Mouse (Mus musculus) cerebellum, adult 2 months (tissue): ENCODE results near the gene Enpp4. TPM values are rescaled to one million over a fixed set of nuclear protein-coding genes. Genes with fewer than 3 reads are reported as not detected.

Source experiments
- DNase-seq, 2 experiments: peaks; one replicate each; pipeline ENCODE4 v3.0.0; 2021
- H3K27ac ChIP-seq: fragments of 200-500 bp; 2 replicates; pipeline ENCODE4 v1.5.1; 2012; ENCODE audit warnings: low read length, control low read depth, inconsistent platforms; ENCODE audit not compliant: insufficient read depth
- H3K27me3 ChIP-seq: fragments of 200-500 bp; 2 replicates; pipeline ENCODE4 v1.6.1; 2012; ENCODE audit warnings: inconsistent platforms, mild to moderate bottlenecking, low read length, moderate library complexity; ENCODE audit not compliant: control insufficient read depth, insufficient read depth
- H3K4me1 ChIP-seq: fragments of 200-500 bp; 2 replicates; pipeline ENCODE4 v1.6.1; 2011; ENCODE audit warnings: low read length; ENCODE audit not compliant: control insufficient read depth, insufficient read depth
- H3K4me3 ChIP-seq: fragments of 200-500 bp; replicated peaks from 2 replicates; pipeline ENCODE3; 2011; ENCODE audit warnings: mild to moderate bottlenecking, low read depth, low read length, control low read depth; ENCODE audit not compliant: insufficient read depth
- CTCF ChIP-seq: fragments of 200-500 bp; IDR thresholded peaks from 2 replicates; pipeline ENCODE4 v1.5.1; 2011; ENCODE audit warnings: low read depth, mild to moderate bottlenecking, control low read depth, low read length, moderate library complexity, borderline replicate concordance; ENCODE audit not compliant: insufficient read depth
- POLR2A ChIP-seq: fragments of 200-500 bp; IDR thresholded peaks from 2 replicates; pipeline ENCODE4 v1.6.1; 2011; ENCODE audit warnings: low read length, control low read depth, borderline replicate concordance; ENCODE audit not compliant: insufficient read depth
- WGBS: fragments of 180-500 bp; shearing (Covaris S2); methylation state at CpG from one replicate; pipeline ENCODE4 v1.1.7; 2018; 5-methylcytosine and 5-hydroxymethylcytosine counted together
- polyA plus RNA-seq: library from polyadenylated mRNA; depleted of rRNA; stranded (reverse); fragments of >200 nt; gene quantifications from 2 replicates; pipeline ENCODE4 v1.2.3, GENCODE M21; 2012; rRNA removed

The Enpp4 gene
- polyA plus RNA-seq, 1 experiment: 18.2 TPM

DNA sequence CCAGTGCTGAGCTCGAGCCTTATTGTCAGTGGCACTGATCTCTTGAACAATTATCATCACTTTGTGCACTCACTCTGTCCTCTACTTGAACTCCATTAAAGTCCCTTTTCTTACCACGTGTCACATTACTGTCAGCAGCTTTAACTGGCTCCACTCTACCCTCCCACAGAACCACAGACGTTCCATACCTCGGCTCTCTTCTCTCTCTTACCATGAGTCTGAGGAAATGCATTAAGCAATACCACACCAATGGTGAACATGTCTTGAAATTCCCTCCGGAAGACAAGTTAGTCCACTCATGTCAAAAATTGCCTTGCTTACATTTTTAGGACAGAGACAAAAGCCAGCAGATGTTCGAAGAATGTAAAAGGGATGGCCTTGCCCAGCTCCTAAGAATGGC, 36.7 kb downstream of the Enpp4 start:
- no peak for TF ChIP-seq POLR2A
- no peak for TF ChIP-seq CTCF
- Histone ChIP-seq H3K4me3 (no peak overlapping the region), H3K4me1 (no peaks in the 10 kb centered on the region), H3K27me3 (no peaks in the 10 kb centered on the region), H3K27ac (no peak overlapping the region)
- DNase-seq: no peak
- 64% methylated on average over 6 of the region's 6 CpGs for WGBS

DNA sequence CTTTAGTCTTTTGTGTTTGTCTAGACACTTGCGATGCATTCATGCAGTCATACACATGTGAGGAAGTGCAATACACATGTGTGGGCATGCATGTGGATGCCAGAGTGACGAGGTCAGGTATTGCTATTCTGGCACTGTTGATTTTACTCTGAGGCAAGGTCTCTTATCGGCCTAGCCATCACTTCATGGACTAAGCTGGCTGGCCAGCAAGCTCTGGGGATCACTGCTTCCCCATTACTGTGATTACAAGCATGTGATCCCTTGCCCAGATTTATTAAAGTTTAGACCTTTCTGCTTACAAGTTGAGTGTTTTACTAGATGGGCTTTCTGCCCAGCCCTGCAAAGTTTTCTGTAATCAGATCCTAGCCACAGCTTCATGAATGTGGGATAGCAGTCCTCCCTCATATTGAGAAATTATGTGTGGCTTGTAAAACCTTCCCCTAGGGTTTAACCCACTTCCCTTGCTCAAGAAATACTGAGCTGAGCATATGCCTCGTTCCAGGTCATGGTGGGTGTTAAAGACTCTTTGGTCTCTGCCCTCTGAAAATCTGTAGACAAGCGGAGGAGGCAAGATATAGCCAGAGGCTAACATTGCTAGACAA, 44.2 kb downstream of the Enpp4 start:
- no peak overlapping the region for H3K27ac ChIP-seq
- peak in 1 of 2 experiments; percentile 22 for DNase-seq
- TF ChIP-seq CTCF (no peak), POLR2A (no peak)
- H3K4me3 ChIP-seq: no peak overlapping the region
- H3K27me3 ChIP-seq: no peaks in the 10 kb centered on the region
- 80% methylated on average over 5 of the region's 5 CpGs for WGBS
- H3K4me1 ChIP-seq: no peaks in the 10 kb centered on the region

DNA sequence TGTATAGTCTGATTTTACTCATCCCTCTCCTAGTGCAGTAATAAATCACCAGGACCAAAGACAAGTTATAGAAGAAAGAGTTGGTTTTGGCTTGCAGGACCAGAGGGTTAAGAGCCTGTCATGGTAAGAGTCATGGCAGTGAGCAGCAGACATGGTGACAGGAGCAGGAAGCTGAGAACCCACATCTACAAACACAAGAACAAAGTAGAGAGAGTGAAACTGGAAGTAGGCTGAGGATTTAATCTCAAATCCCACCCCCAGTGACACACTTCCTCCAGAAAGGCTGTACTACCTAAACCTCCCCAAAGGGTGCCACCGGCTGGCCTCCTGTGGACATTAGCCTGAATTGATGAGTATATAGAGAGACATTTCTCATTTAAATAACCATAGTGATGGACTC, 44.8 kb downstream of the Enpp4 start:
- DNase-seq: no peak
- WGBS: 96% methylated on average over 1 of the region's 1 CpGs
- no peaks in the 10 kb centered on the region for H3K4me1 ChIP-seq
- no peaks in the 10 kb centered on the region for H3K27me3 ChIP-seq
- no peak overlapping the region for H3K27ac ChIP-seq
- TF ChIP-seq POLR2A (no peak), CTCF (no peak)
- H3K4me3 ChIP-seq: no peak overlapping the region

DNA sequence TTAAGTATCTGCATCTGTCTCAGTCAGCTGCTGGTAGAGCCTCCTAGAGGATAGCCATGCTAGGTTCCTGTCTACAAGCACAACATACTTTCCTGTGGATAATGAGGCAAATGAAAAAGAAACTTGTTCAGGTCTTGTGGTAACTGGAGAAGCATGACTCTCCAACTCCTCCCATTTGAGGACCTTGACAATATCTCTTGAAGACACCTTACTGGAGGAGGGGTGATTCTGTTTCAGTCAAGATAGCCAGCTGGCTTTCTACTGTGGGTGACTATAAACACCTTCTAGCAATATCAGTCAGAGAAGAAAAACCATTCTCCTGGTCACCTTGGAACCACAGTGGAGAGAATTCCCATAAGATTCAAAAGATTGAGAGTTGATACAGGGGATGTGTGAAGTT, 47.5 kb downstream of the Enpp4 start:
- no peak overlapping the region for H3K4me3 ChIP-seq
- no peaks in the 10 kb centered on the region for H3K4me1 ChIP-seq
- H3K27ac ChIP-seq: no peak overlapping the region
- no peak for TF ChIP-seq POLR2A
- no peak for TF ChIP-seq CTCF
- H3K27me3 ChIP-seq: no peaks in the 10 kb centered on the region
- no peak for DNase-seq

GRCm38 (mm10) chr17:44057123-44057522, 48.5 kb downstream of the Enpp4 start:
- no peak for DNase-seq
- TF ChIP-seq POLR2A (no peak), CTCF (no peak)
- no peaks in the 10 kb centered on the region for H3K4me1 ChIP-seq
- H3K4me3 ChIP-seq: no peak overlapping the region
- 94% methylated on average over 1 of the region's 1 CpGs for WGBS
- H3K27me3 ChIP-seq: no peaks in the 10 kb centered on the region
- H3K27ac ChIP-seq: no peak overlapping the region

GRCm38 (mm10) chr17:44053427-44053826, 52.2 kb downstream of the Enpp4 start:
- H3K4me1 ChIP-seq: no peaks in the 10 kb centered on the region
- 76% methylated on average over 4 of the region's 4 CpGs for WGBS
- H3K27me3 ChIP-seq: no peaks in the 10 kb centered on the region
- TF ChIP-seq CTCF: no peak
- DNase-seq: no peak
- no peak overlapping the region for H3K4me3 ChIP-seq
- no peak overlapping the region for H3K27ac ChIP-seq

Other genes with a start within 250 kb of the Enpp4 start
- gene Enpp5, start 27.0 kb downstream of the Enpp4 start, polyA plus RNA-seq: 220 and 223 TPM in 2 replicates
- 2.3 and 2.7 TPM in 2 replicates for gene Clic5, start 82.8 kb upstream of the Enpp4 start, polyA plus RNA-seq